Mouse (Mus musculus): ENCODE results near the gene Zfp318. TPM values are rescaled to one million over a fixed set of nuclear protein-coding genes. Genes with fewer than 3 reads are reported as not detected.
A peak's percentile ranks its signal among the peaks of the same experiment; 100 is the strongest.

The Zfp318 gene
- polyA plus RNA-seq (2014; fragmentation: Nextera tagmentation; extraction: Ambion mirVana): 16.1 and 17.0 TPM in 2 replicates

GRCm38 (mm10) chr17:46383294-46384060 is at the start of gene Zfp318:
Gene Zfp318 (plus strand): TSS chr17:46383731.
- H3K9me3 ChIP-seq (ENCODE audit: control insufficient read depth, low read length): no peaks in the 10 kb centered on the region
- H3K4me3 ChIP-seq (ENCODE audit: low read depth, low read length): peak within 1 kb of the TSS; percentile 71
- peak within 1 kb of the TSS; percentile 83 for H3K4me2 ChIP-seq (ENCODE audit: low read depth, severe bottlenecking)
- under 1% methylated on average over 67 of the region's 105 CpGs for WGBS
- H3K27ac ChIP-seq (replicated peaks; ENCODE audit: low read depth, low read length): peak within 1 kb of the TSS; percentile 76
- peak within 1 kb of the TSS; percentile 96 for H3K9ac ChIP-seq (ENCODE audit: low read length)
- H3K36me3 ChIP-seq (ENCODE audit: control insufficient read depth, insufficient read depth, low read length): peaks cover 3% of the 10 kb centered on the region
- ATAC-seq (ENCODE audit: insufficient number of reproducible peaks, low FRiP score, low TSS enrichment, low read depth) (peak; percentile 95), DNase-seq (ENCODE audit: low spot score) (peak; percentile 99)
- H3K27me3 ChIP-seq (ENCODE audit: control insufficient read depth, insufficient read depth, low read length): no peaks in the 10 kb centered on the region
- H3K4me1 ChIP-seq (ENCODE audit: control insufficient read depth, insufficient read depth, low read length): peaks cover 7% of the 10 kb centered on the region

- Histone ChIP-seq H3K27ac (replicated peaks; ENCODE audit: low read depth, low read length) (no peak overlapping the region), H3K4me3 (ENCODE audit: low read depth, low read length) (no peak overlapping the region), H3K9me3 (ENCODE audit: control insufficient read depth, low read length) (no peaks in the 10 kb centered on the region), H3K27me3 (ENCODE audit: control insufficient read depth, insufficient read depth, low read length) (no peaks in the 10 kb centered on the region), H3K4me1 (ENCODE audit: control insufficient read depth, insufficient read depth, low read length) (no peaks in the 10 kb centered on the region), H3K4me2 (ENCODE audit: low read depth, severe bottlenecking) (no peak overlapping the region), H3K36me3 (ENCODE audit: control insufficient read depth, insufficient read depth, low read length) (no peaks in the 10 kb centered on the region), H3K9ac (ENCODE audit: low read length) (no peak overlapping the region)
- WGBS: 20% methylated on average over 5 of the region's 5 CpGs
- no peak for ATAC-seq (ENCODE audit: insufficient number of reproducible peaks, low FRiP score, low TSS enrichment, low read depth)
- DNase-seq (ENCODE audit: low spot score): peak; percentile 29
Observed at GRCm38 (mm10) chr17:46336475-46336874, 47.1 kb upstream of the Zfp318 start.

GRCm38 (mm10) chr17:46341208-46341607 is 42.3 kb upstream of the Zfp318 start:
- Histone ChIP-seq H3K27me3 (ENCODE audit: control insufficient read depth, insufficient read depth, low read length) (no peaks in the 10 kb centered on the region), H3K36me3 (ENCODE audit: control insufficient read depth, insufficient read depth, low read length) (no peaks in the 10 kb centered on the region), H3K4me1 (ENCODE audit: control insufficient read depth, insufficient read depth, low read length) (no peaks in the 10 kb centered on the region), H3K27ac (replicated peaks; ENCODE audit: low read depth, low read length) (no peak overlapping the region), H3K4me3 (ENCODE audit: low read depth, low read length) (no peak overlapping the region), H3K9me3 (ENCODE audit: control insufficient read depth, low read length) (no peaks in the 10 kb centered on the region; the same call in 1 of the 2 replicates), H3K4me2 (ENCODE audit: low read depth, severe bottlenecking) (no peak overlapping the region), H3K9ac (ENCODE audit: low read length) (no peak overlapping the region)
- WGBS: 75% methylated on average over 7 of the region's 7 CpGs
- no peak for ATAC-seq (ENCODE audit: insufficient number of reproducible peaks, low FRiP score, low TSS enrichment, low read depth)
- DNase-seq (ENCODE audit: low spot score): no peak

GRCm38 (mm10) chr17:46351026-46351700 is 32.4 kb upstream of the Zfp318 start:
- no peaks in the 10 kb centered on the region for H3K4me1 ChIP-seq (ENCODE audit: control insufficient read depth, insufficient read depth, low read length)
- H3K27ac ChIP-seq (replicated peaks; ENCODE audit: low read depth, low read length): no peak overlapping the region
- no peak overlapping the region for H3K4me3 ChIP-seq (ENCODE audit: low read depth, low read length)
- H3K9ac ChIP-seq (ENCODE audit: low read length): no peak overlapping the region
- WGBS: 82% methylated on average over 8 of the region's 8 CpGs
- H3K9me3 ChIP-seq (ENCODE audit: control insufficient read depth, low read length): no peaks in the 10 kb centered on the region; the same call in 1 of the 2 replicates
- H3K4me2 ChIP-seq (ENCODE audit: low read depth, severe bottlenecking): no peak overlapping the region
- no peak for DNase-seq (ENCODE audit: low spot score)
- H3K36me3 ChIP-seq (ENCODE audit: control insufficient read depth, insufficient read depth, low read length): no peaks in the 10 kb centered on the region
- H3K27me3 ChIP-seq (ENCODE audit: control insufficient read depth, insufficient read depth, low read length): no peaks in the 10 kb centered on the region
- ATAC-seq (ENCODE audit: insufficient number of reproducible peaks, low FRiP score, low TSS enrichment, low read depth): no peak

GRCm38 (mm10) chr17:46371783-46372182 is 11.7 kb upstream of the Zfp318 start:
- 74% methylated on average over 3 of the region's 3 CpGs for WGBS
- H3K4me3 ChIP-seq (ENCODE audit: low read depth, low read length): no peak overlapping the region
- H3K9ac ChIP-seq (ENCODE audit: low read length): no peak overlapping the region
- H3K27ac ChIP-seq (replicated peaks; ENCODE audit: low read depth, low read length): no peak overlapping the region
- H3K36me3 ChIP-seq (ENCODE audit: control insufficient read depth, insufficient read depth, low read length): no peaks in the 10 kb centered on the region
- no peaks in the 10 kb centered on the region for H3K27me3 ChIP-seq (ENCODE audit: control insufficient read depth, insufficient read depth, low read length)
- no peak for DNase-seq (ENCODE audit: low spot score)
- H3K9me3 ChIP-seq (ENCODE audit: control insufficient read depth, low read length): no peaks in the 10 kb centered on the region
- no peaks in the 10 kb centered on the region for H3K4me1 ChIP-seq (ENCODE audit: control insufficient read depth, insufficient read depth, low read length)
- H3K4me2 ChIP-seq (ENCODE audit: low read depth, severe bottlenecking): no peak overlapping the region
- ATAC-seq (ENCODE audit: insufficient number of reproducible peaks, low FRiP score, low TSS enrichment, low read depth): no peak

GRCm38 (mm10) chr17:46378564-46378963 is 5.0 kb upstream of the Zfp318 start:
- H3K4me1 ChIP-seq (ENCODE audit: control insufficient read depth, insufficient read depth, low read length): no peaks in the 10 kb centered on the region
- ATAC-seq (ENCODE audit: insufficient number of reproducible peaks, low FRiP score, low TSS enrichment, low read depth) (no peak), DNase-seq (ENCODE audit: low spot score) (no peak)
- WGBS: 93% methylated on average over 3 of the region's 3 CpGs
- no peak overlapping the region for H3K27ac ChIP-seq (replicated peaks; ENCODE audit: low read depth, low read length)
- no peak overlapping the region for H3K9ac ChIP-seq (ENCODE audit: low read length)
- H3K36me3 ChIP-seq (ENCODE audit: control insufficient read depth, insufficient read depth, low read length): no peaks in the 10 kb centered on the region
- no peaks in the 10 kb centered on the region for H3K27me3 ChIP-seq (ENCODE audit: control insufficient read depth, insufficient read depth, low read length)
- no peak overlapping the region for H3K4me3 ChIP-seq (ENCODE audit: low read depth, low read length)
- H3K4me2 ChIP-seq (ENCODE audit: low read depth, severe bottlenecking): no peak overlapping the region
- no peaks in the 10 kb centered on the region for H3K9me3 ChIP-seq (ENCODE audit: control insufficient read depth, low read length)

GRCm38 (mm10) chr17:46384061-46384801 is 700 bp downstream of the Zfp318 start:
- peak overlapping the region; percentile 71 for H3K4me3 ChIP-seq (ENCODE audit: low read depth, low read length)
- H3K4me1 ChIP-seq (ENCODE audit: control insufficient read depth, insufficient read depth, low read length): peaks cover 7% of the 10 kb centered on the region
- peak overlapping the region; percentile 96 for H3K9ac ChIP-seq (ENCODE audit: low read length)
- DNase-seq (ENCODE audit: low spot score): peak; percentile 58
- H3K9me3 ChIP-seq (ENCODE audit: control insufficient read depth, low read length): no peaks in the 10 kb centered on the region
- H3K36me3 ChIP-seq (ENCODE audit: control insufficient read depth, insufficient read depth, low read length): peaks cover 3% of the 10 kb centered on the region
- no peaks in the 10 kb centered on the region for H3K27me3 ChIP-seq (ENCODE audit: control insufficient read depth, insufficient read depth, low read length)
- WGBS: under 1% methylated on average over 68 of the region's 70 CpGs
- H3K27ac ChIP-seq (replicated peaks; ENCODE audit: low read depth, low read length): peak overlapping the region; percentile 76
- peak overlapping the region; percentile 83 for H3K4me2 ChIP-seq (ENCODE audit: low read depth, severe bottlenecking)
- ATAC-seq (ENCODE audit: insufficient number of reproducible peaks, low FRiP score, low TSS enrichment, low read depth): no peak; the same call in 1 of the 2 replicates

- ATAC-seq (ENCODE audit: insufficient number of reproducible peaks, low FRiP score, low TSS enrichment, low read depth) (no peak), DNase-seq (ENCODE audit: low spot score) (no peak)
- 91% methylated on average over 3 of the region's 3 CpGs for WGBS
- Histone ChIP-seq H3K4me3 (ENCODE audit: low read depth, low read length) (no peak overlapping the region), H3K36me3 (ENCODE audit: control insufficient read depth, insufficient read depth, low read length) (peaks cover 3% of the 10 kb centered on the region), H3K9me3 (ENCODE audit: control insufficient read depth, low read length) (no peaks in the 10 kb centered on the region), H3K27me3 (ENCODE audit: control insufficient read depth, insufficient read depth, low read length) (no peaks in the 10 kb centered on the region), H3K9ac (ENCODE audit: low read length) (no peak overlapping the region), H3K4me1 (ENCODE audit: control insufficient read depth, insufficient read depth, low read length) (peaks cover 7% of the 10 kb centered on the region), H3K27ac (replicated peaks; ENCODE audit: low read depth, low read length) (no peak overlapping the region), H3K4me2 (ENCODE audit: low read depth, severe bottlenecking) (no peak overlapping the region)
Observed at GRCm38 (mm10) chr17:46388200-46388599, 4.7 kb downstream of the Zfp318 start.
